Mouse (Mus musculus) inflammation-experienced regulatory T-cells, adult 6 months (primary cell): ENCODE measurements around the gene Sppl2b. TPM values are rescaled to one million over a fixed set of nuclear protein-coding genes. Genes with fewer than 3 reads are reported as not detected.

Experiments used
- ATAC-seq: one replicate; pipeline ENCODE4 v1.8.0; 2017
- polyA plus RNA-seq, 3 experiments: library from polyadenylated mRNA; unstranded; fragments of 100-300 nt; shearing (Covaris generic); gene quantifications; one replicate each; pipeline ENCODE4 v1.2.1; 2017

Gene Sppl2b
- polyA plus RNA-seq, 3 experiments from 2014 or later: 9.6 to 15.0 (median 12.1) TPM

DNA sequence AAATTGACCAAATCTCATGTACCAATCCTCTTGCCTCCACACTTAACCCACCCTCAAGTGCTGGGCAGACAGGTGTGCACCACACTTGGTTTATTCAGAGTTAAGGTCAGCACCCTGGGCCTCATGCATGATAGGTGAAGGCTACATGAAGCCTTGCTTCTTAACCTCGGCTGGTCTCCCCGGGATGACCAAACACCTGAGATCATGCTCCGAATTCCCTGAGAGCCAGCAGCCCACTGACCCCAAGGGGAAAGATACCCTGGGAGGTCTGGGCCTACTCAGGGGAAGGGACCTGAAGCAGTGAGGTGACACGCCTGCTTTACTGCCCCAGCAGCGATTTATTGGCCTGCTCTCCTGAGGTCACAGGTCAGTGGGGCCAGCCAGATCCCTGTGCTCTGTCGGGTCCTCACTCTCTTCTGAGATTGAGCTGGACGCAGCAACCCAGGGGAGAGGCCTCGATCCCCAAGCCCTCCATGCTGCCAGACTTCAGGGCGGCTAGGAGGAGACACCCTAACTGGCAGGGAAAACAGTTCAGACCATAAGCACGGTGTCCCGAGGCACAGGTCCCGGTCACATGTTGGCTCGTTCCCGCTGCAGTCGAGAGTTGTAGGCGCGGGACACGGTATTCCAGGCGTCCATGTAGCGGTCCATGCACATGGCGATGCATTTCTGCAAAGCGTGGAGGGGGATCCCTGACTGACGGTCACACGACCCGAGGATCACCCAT lies 44.7 kb downstream of the Sppl2b start:
- no peak for ATAC-seq

GRCm38 (mm10) chr10:80900318-80901247 lies 45.5 kb downstream of the Sppl2b start, which contains the start of gene Timm13:
Timm13 (minus strand) TSS chr10:80900969.
- peak; percentile 98 for ATAC-seq

DNA sequence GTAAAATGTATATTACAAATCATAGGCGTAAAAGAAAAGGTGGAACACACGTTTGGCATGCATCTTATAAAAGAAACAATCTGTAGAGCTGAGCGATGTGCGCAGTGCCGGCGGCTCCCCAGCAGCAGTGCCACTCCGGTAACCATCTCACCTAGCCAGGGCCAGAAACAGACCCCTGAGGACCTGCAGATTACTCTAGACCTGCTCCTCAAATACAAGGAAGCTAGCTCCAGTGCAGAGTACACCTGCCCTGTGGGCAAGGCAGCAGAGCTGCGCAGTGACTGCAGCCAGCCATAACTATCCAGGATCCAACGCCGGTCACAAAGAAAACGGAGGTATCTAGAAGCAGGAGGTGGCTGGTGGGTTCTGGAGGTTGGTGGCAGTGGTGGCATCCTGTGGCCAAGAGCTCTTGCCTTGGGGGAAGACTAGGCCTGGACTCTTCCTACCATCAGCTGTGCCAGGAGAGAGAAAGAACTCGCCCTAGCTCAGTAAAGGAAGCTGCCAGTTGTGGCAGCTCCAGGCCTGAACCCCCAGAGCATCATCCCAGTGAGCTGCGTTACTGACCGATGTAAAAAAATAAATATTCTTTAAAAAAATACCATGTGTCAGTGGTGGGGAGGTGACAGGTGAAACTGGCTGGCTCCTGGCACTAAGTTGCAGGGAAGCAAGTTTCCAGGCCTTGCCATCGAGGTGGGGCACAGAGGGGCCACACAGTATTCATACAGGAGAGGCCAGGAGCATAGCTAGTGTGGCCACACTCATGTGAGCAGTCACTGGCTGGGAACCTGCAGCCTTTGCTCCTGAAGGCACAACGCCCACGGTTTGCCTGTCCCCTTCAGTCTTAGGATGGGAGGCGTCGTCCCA lies 46.6 kb downstream of the Sppl2b start:
- ATAC-seq: no peak

GRCm38 (mm10) chr10:80902273-80902940 lies 47.3 kb downstream of the Sppl2b start:
- no peak for ATAC-seq

GRCm38 (mm10) chr10:80903282-80903681 lies 48.2 kb downstream of the Sppl2b start:
- no peak for ATAC-seq

DNA sequence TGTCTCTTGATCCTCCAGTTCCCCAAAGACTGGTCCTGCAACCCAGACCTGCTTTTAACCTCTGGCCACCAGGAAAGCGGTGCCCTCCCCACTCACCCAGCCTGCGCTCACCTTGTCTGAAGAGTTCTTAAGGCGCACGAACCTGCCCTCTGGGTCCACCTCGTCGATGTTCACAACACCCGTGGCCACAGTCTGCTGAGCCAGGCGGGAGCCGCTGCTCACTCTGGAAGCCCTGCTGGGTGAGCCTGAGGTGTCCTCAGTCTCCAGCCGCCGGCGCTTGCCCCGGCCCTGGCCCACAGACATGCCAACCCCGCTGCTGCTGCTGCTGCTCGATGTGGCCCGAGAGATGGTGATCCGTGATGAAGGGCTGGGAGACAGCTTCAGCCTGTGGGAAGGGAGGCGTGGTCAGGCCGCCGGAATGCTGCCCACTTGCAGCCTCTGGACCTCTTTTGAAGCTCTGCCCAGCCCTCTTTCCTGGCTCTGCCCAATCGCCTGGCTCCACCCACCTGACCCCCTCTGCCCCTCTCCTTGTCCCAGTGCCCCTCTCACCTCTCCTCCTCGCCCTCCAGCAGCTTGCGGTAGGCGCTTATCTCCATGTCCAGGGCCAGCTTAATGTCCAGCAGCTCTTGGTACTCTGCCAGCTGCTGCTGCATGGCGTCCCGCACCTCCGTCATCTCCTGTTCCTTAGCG lies 49.1 kb downstream of the Sppl2b start:
- ATAC-seq: no peak

DNA sequence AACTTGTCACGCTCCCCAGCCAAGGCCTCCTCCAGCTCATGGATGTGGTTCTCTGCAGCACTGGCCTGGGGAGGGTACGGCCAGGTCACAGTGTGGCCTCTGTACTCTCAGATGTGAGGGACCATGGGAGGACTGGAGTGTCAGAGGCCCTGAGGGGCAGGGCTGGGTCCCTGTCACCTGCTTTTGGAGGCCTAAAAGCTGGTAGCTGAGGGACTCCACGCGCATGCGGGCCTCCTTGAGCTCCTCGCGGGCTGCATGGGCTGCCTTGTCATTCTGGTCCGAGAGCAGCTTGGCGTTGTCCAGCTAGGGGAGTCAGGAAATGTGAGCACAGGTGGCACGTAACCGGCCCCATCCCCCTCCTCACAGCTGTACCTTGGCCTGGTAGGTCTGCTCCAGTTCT lies 49.6 kb downstream of the Sppl2b start:
- no peak for ATAC-seq

DNA sequence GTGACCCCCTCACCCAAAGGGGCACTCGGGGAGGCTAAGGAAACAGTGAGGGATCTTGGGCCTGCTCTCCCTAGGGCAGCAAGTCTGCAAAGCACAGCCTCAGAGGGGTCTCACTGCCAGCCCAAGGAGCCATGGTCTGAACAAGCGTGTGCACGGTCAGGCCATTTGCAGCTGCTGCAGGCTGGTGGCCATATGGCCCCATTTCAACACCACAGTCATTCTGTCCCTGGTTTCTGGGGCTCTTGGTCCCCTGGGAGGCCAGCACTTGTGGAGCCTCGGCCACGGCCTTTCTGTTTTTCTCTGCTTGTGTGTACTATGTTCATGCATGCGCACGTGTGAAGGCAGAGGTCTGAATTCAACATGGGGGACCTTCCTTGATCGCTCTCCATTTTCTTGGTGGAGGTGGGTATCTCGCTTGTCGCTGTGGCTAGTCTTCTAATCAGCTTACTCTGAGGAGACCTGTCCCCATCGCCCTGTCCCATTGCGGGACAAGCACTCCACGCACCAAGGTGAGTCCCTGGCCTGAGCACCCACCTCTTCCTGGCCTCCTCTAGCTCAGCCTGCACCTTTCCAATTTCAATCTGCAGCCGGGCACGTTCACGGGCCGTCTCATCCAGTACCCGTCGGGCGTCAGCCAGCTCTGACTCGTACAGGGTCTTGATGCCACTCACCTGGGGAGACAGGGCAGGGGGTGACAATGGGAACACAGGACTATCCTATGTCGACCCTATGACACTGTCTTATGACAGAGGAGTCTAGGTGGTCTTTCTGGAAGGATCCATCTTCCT lies 54.5 kb downstream of the Sppl2b start:
- ATAC-seq: no peak

DNA sequence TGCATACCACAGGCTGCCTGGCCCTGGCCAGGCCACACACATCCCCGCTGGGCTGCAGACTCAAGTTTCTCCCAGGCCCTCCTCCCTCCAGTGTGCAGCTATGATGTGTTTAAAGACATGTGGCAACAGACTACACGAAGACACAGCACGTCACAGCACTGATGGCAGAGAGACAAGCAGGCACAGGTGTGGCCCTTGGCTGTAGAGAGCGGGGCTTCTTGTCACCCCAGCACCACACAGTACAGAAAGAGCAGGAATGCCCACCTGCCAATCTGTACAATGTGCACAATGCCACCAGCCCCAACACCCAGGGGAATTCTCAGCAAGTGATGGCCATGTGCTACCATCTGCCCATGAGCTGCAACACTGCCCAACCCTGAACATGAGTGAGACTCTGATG lies 56.3 kb downstream of the Sppl2b start:
- ATAC-seq: no peak

DNA sequence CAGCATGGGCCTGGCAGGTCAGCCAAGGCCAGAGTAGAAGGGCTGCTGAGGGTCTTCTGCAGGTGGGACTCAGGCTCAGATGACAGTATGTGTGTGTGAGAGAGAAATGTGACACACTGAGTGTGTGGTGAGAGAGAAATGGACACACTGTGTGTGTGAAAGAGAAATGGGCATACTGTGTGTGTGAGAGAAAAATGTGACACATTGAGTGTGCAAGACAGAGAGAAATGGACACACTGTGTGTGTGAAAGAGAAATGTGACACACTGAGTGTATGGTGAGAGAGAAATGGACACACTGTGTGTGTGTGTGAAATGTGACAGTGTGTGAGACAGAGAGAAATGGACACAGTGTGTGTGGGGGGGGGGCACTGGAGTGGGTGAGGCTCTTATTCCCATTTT lies 56.8 kb downstream of the Sppl2b start:
- ATAC-seq: no peak

- ATAC-seq: no peak
These were observed 58.4 kb downstream of the Sppl2b start for GRCm38 (mm10) chr10:80913364-80914011.

DNA sequence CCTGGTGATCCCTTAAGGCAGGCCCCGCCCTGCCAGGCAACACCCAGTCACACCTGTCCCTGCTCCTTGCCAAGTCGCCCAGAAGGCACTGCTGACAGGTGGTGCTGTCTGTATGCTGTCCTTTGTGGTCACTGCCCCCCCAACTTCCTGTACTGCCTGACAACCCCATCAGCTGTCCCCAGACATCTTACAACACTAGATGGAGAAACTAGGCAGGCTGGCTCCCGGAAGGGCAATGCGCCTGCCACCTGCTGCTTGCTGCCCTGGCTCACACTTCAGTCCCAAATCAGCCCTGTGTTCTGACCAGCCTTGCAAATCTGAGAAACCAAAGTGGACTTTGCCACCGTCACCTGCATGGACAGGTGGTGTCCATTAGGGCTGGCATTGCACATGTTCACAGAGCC lies 59.2 kb downstream of the Sppl2b start:
- ATAC-seq: no peak

- no peak for ATAC-seq
These were observed 60.2 kb downstream of the Sppl2b start for GRCm38 (mm10) chr10:80915260-80915659.

DNA sequence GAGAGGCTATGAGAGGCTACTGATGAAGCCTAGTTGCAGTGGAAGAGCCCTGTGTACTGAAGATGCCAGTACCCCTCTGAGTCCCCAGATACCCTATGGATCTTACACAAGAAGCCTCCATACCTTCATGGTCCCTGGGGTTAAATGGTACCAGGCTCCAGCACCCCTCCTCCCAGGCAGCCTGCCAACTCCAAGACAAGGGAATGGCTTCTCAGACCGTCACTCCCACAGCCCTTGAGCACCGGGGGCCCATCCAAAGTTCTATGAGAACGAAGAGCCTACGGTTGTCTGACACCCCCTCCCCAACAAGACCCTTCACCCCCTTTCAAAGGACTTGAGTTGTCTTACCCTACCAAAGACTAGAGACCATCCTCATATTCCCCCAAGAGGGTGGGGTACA lies 60.7 kb downstream of the Sppl2b start:
- ATAC-seq: no peak

GRCm38 (mm10) chr10:80917336-80917778 lies 62.3 kb downstream of the Sppl2b start:
- no peak for ATAC-seq

DNA sequence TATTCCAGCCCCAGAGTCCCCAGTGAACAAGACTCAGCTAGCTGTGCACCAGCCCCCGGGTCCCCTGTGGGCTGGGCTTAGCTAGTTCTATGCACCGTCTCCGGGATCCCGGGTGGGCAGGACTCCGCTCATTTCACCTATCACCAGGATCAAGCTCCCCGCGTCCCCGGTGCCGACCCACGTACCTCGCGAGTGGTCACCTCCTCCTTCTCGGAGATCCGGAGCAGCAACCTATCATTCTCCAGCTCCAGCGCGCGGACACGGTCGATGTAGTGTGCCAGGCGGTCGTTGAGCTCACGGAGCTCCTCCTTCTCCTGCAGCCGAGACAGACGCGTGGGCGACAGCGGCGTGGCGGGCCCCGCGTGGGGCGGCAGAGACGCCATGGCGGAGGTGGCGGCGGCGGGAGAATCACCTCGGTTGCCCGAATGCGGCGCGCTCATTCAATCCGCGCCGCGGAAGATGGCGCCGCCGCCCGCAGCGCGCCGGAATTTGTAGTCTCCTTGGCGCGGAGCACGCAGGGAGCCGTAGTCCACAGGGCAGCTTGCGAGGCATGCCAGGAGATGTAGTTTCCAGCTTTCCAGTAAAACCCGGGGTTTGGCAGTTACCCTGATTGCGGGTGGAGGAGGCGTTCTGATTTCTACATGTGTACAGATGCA lies 62.8 kb downstream of the Sppl2b start, which contains the start of gene Lmnb2:
Gene Lmnb2, minus strand, starts transcription at position 467 of the 656 bp plus-strand sequence.
- peak; percentile 76 for ATAC-seq
